Mouse (Mus musculus): ENCODE measurements at regions not wholly inside any gene's neighbourhood (a gene's known extent, or its start where the extent isn't known, plus 50 kb on each side); places are given as distances from the start of the nearest gene placed in this dataset.

DNA sequence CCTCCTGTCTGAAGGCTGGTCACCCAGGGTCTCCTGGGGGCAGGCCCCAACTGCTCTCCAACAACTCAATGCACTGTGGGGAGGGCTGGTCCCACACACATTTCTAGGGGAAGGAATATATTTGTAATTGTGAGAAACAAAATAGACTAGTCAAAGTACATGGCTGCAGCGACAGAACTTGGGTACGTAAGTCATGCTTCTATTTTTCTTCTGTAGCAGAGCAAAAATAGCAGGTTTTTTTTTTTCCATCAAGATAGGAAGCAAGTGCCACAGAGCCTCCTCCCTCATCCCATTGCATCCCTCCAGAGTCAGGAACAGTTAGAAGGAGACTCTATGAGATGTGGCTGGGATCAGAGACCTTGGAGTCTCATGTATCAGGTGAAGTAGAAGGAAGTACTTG lies 124.9 kb upstream of the Tnr start:
- intact Hi-C loops (cut with DNase I): loop anchor here (1.0 to 5.0 kb wide), 5 partner anchors 46 to 684 kb away; no protein-coding TSS in a partner anchor
- DNase-seq (ENCODE audit: low spot score in 2 of 2): peak in 1 of 2 experiments; percentile 66

DNA sequence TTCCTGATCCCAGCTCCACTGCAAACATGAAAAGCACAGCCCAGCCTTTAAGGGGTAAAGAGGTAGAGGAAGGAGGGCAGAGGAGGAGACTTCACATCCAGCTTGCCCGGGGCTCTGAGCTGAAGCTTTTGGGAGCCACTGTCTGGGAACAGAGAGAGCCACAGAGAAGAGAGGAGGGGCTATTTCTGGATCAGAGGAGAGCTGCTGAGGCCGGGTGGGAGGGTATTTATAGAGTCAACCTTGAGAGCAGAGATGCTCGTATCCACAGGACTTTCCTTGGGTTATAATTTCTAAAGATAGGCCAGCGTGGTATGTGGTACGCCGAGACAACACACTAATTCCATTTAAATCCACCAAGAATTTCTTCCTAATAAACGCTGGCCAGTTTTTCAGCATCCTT lies 117.3 kb upstream of the Tnr start:
- intact Hi-C loops (cut with DNase I): no loop called here
- DNase-seq (ENCODE audit: low spot score in 2 of 2): no peak

- no peak for DNase-seq (ENCODE audit: low spot score in 2 of 2)
- intact Hi-C loops (cut with DNase I): no loop called here
These were observed 116.8 kb upstream of the Tnr start for GRCm38 (mm10) chr1:159406781-159407180.

DNA sequence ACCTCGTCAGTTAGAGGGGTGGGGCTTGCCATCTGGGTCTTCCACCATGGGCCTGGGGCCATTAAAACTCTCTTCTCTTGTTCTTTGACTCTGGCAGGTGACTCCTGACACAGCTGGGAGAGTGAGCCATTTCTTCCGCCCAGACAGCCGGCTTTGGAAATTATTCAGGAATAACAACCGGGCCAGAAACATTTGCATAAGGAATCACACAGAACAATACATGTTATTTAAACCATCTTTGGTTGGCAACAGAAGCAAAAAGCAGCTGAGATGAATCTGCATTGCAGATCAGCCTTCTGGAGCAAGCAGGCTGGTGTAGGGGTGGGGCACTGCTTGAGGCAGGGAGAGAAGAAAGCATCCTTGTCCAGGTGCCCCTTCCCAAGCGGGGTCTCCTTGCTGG lies 110.2 kb upstream of the Tnr start:
- DNase-seq (ENCODE audit: low spot score in 2 of 2): peak; percentile 25 to 80
- intact Hi-C loops (cut with DNase I): no loop called here

- intact Hi-C loops (cut with DNase I): no loop called here
- DNase-seq (ENCODE audit: low spot score in 2 of 2): no peak
These were observed 107.9 kb upstream of the Tnr start for GRCm38 (mm10) chr1:159415656-159416055.

- intact Hi-C loops (cut with DNase I): no loop called here
These were observed 106.4 kb upstream of the Tnr start for GRCm38 (mm10) chr1:159417176-159417575.

GRCm38 (mm10) chr1:159419301-159419965 lies 104.1 kb upstream of the Tnr start:
- intact Hi-C loops (cut with DNase I): no loop called here
- DNase-seq (ENCODE audit: low spot score in 2 of 2): no peak

More at GRCm38 (mm10) chr1:159417176-159417575, 106.4 kb upstream of the Tnr start:
- DNase-seq (ENCODE audit: low spot score in 2 of 2): no peak

- DNase-seq (ENCODE audit: low spot score in 2 of 2): no peak
These were observed 103.4 kb upstream of the Tnr start for GRCm38 (mm10) chr1:159420189-159420588.

DNA sequence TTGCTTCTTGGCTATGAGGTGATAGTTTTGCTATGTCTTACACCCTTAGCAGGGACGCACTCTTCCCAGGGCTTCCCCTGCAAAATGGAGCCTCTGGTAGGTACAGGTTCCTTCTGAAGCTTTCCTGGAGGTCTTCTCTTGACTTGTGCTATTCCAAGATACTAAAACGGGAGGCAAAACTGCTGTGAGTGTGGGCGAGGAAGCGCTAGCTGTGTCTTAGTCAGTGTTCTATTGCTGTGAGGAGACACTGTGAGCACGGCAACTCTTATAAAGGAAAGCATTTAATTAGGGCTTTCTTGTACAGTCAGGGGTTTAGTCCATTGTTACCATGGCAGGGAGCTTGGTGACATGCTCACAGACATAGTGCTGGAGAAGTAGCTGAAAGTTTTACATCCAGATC lies 99.9 kb upstream of the Tnr start:
- peak; percentile 30 to 88 for DNase-seq (ENCODE audit: low spot score in 2 of 2)
- intact Hi-C loops (cut with DNase I): loop anchor here (5.0 kb wide), 1 partner anchor 79 kb away; no protein-coding TSS in a partner anchor

More at GRCm38 (mm10) chr1:159420189-159420588, 103.4 kb upstream of the Tnr start:
- intact Hi-C loops (cut with DNase I): loop anchor here (5.0 kb wide), 1 partner anchor 82 kb away; no protein-coding TSS in a partner anchor

- intact Hi-C loops (cut with DNase I): no loop called here
- DNase-seq (ENCODE audit: low spot score in 2 of 2): no peak
These were observed 93.6 kb upstream of the Tnr start for GRCm38 (mm10) chr1:159429926-159430325.

GRCm38 (mm10) chr1:159433521-159433920 lies 90.0 kb upstream of the Tnr start:
- DNase-seq (ENCODE audit: low spot score in 2 of 2): no peak
- intact Hi-C loops (cut with DNase I): no loop called here

DNA sequence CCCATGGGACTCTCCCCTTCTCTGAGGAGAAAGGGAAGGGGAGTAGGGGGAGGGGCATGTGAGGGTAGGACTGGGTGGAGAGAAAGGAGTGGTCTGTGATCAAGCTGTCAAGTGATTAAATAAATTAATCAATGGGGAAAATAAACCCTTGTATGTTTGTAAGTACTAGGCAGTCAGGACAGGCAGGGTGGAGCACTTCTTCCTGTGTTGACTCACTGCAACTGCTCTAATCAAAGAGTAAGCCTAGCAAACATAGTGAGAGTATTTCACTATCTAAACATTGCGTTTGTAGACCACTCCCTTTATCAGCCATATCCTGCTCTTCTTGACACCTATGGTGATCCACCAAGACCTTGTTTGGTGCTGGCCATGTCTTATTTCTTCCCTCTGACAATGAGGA lies 82.8 kb upstream of the Tnr start:
- DNase-seq (ENCODE audit: low spot score in 2 of 2): no peak
- intact Hi-C loops (cut with DNase I): no loop called here

DNA sequence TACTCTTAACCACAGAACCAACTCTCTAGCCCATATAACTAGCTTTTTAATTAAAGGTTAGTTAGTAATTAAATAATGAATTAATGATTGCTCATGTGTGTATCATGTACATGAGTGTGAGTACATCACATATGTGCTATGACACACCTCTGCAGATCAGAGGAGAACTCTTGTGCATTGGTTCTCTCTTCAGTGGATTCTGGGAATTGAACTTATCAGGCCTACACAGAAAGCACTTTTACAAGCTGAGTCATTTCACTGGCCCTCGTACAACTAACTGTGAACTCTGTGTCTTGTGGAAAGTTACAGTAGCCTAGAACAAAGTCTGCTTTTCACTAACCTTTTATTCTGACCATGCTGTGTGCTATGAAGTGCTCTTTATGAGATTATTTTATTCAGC lies 79.5 kb upstream of the Tnr start:
- intact Hi-C loops (cut with DNase I): loop anchor here (1.0 kb wide), 1 partner anchor 46 kb away; no protein-coding TSS in a partner anchor

GRCm38 (mm10) chr1:159445465-159445864 lies 78.1 kb upstream of the Tnr start:
- intact Hi-C loops (cut with DNase I): no loop called here
- no peak for DNase-seq (ENCODE audit: low spot score in 2 of 2)

More for the DNA sequence above, 79.5 kb upstream of the Tnr start:
- DNase-seq (ENCODE audit: low spot score in 2 of 2): peak in 1 of 2 experiments; percentile 6

DNA sequence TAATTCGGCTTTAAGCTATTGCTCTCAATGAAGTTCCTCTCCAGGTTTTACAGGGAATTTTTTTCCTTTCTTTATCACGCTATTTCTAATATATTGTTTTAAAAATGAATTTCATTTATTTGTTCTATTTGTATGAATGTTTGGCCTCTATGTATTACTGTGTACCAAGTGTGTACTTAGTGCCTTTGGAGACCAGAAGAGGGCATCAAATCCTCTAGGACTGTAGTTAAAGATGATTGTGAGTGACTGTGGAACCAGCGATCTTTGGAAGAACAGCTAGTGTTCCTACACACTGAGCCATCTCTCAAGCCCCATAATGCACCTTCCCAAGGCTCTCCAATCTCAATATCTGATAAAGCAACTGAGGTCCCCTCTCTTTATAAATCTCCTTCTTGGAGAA lies 72.1 kb upstream of the Tnr start:
- intact Hi-C loops (cut with DNase I): no loop called here
- DNase-seq (ENCODE audit: low spot score in 2 of 2): no peak

DNA sequence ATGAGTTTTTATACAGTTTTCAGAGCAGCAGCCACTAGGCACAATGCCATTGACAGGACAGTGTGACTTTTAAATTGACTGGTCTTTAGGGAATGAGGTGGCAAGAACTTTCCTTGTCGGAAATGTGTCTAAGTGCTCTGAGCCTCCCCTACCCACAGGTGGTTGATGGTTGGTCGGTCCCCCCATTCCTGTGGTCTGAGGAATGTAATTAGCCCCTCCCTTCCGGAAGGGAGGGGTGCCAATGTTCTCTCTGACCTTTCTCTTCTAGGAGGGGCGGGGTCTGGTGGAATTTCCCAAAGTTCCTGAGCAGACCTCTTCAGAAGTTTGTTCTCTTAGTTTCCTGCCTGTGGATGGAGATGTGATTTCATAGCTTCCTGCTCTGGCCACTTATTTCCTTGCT lies 62.7 kb upstream of the Tnr start:
- no peak for DNase-seq (ENCODE audit: low spot score in 2 of 2)
- intact Hi-C loops (cut with DNase I): no loop called here

DNA sequence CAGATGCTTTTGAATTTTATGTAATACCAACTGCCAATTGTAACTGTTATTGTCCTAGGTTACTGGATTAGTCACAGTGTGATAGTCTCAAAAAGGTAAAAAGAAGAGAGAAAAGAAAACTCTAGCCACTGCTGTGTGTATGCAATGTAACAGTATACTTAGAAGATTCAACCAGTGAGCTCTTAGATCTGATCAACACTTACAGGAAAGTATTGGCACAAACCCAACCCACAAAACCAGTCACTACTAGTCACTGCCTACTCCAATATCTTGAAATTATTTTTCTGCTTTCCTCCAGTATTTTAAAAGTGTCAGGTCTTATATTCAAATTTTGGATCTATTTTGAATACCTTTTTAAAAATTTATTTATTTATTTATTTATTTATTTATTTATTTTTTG lies 52.6 kb upstream of the Tnr start:
- no peak for DNase-seq (ENCODE audit: low spot score in 2 of 2)
- intact Hi-C loops (cut with DNase I): no loop called here
